Mouse (Mus musculus): ENCODE data around the gene Rnf214.
"Not testable (repeated sequence)": the region's sequence is repeated elsewhere in the genome, so short reads cannot be mapped to it uniquely, and the experiment has no call there.

Rnf214 gene

GRCm38 (mm10) chr9:45849528-45850408 lies 56.9 kb downstream of the Rnf214 start:
- DNase-seq = peak in 1 of 2 experiments; percentile 41

GRCm38 (mm10) chr9:45846891-45847460 lies 59.7 kb downstream of the Rnf214 start:
- DNase-seq = no peak

- DNase-seq = not testable (repeated sequence)
Observed at GRCm38 (mm10) chr9:45846176-45846575, 60.5 kb downstream of the Rnf214 start.

GRCm38 (mm10) chr9:45845541-45845940 lies 61.2 kb downstream of the Rnf214 start:
- DNase-seq = no peak

GRCm38 (mm10) chr9:45843780-45844179 lies 62.9 kb downstream of the Rnf214 start:
- no peak for DNase-seq

- DNase-seq = no peak
Observed at GRCm38 (mm10) chr9:45843007-45843406, 63.7 kb downstream of the Rnf214 start.

GRCm38 (mm10) chr9:45841458-45841857 lies 65.3 kb downstream of the Rnf214 start:
- no peak for DNase-seq

- DNase-seq = no peak
Observed at GRCm38 (mm10) chr9:45840331-45840730, 66.4 kb downstream of the Rnf214 start.

- no peak for DNase-seq
Observed at GRCm38 (mm10) chr9:45839982-45840300, 66.8 kb downstream of the Rnf214 start.

- DNase-seq = peak; percentile 20 to 70
Observed at GRCm38 (mm10) chr9:45839139-45839981, 67.4 kb downstream of the Rnf214 start.

GRCm38 (mm10) chr9:45838434-45839138 lies 68.1 kb downstream of the Rnf214 start, which contains the start of gene Bace1:
Gene Bace1, plus strand, starts transcription at chr9:45838580.
- DNase-seq = peak; percentile 89 to 91

- DNase-seq = no peak
Observed at GRCm38 (mm10) chr9:45838069-45838433, 68.7 kb downstream of the Rnf214 start.

- DNase-seq = no peak
Observed at GRCm38 (mm10) chr9:45833461-45833860, 73.2 kb downstream of the Rnf214 start.

GRCm38 (mm10) chr9:45832898-45833297 lies 73.8 kb downstream of the Rnf214 start:
- no peak for DNase-seq

GRCm38 (mm10) chr9:45829107-45829506 lies 77.6 kb downstream of the Rnf214 start:
- DNase-seq = peak; percentile 85 to 86

- peak; percentile 90 to 96 for DNase-seq
Observed at GRCm38 (mm10) chr9:45828291-45828963, 78.3 kb downstream of the Rnf214 start, which contains the start of gene Cep164. Gene Cep164, minus strand, starts transcription at chr9:45828691.

- peak in 1 of 2 experiments; percentile 23 for DNase-seq
Observed at GRCm38 (mm10) chr9:45827663-45828290, 78.9 kb downstream of the Rnf214 start.

GRCm38 (mm10) chr9:45818406-45819011 lies 88.2 kb downstream of the Rnf214 start:
- DNase-seq = no peak

- no peak for DNase-seq
Observed at GRCm38 (mm10) chr9:45815525-45815924, 91.2 kb downstream of the Rnf214 start.

- DNase-seq = no peak
Observed at GRCm38 (mm10) chr9:45815113-45815512, 91.6 kb downstream of the Rnf214 start.

Measured in kidney, postnatal 25 days (tissue).